Mouse (Mus musculus): ENCODE results near the gene Nhlrc1.

GRCm38 (mm10) chr13:47043030-47043680 is 28.5 kb upstream of the Nhlrc1 start, which contains the start of gene Kdm1b:
- TF ChIP-seq CTCF (IDR thresholded peaks at IDR 0.05; ENCODE audit: low read depth, low read length): no peak
- TF ChIP-seq POLR2A (IDR thresholded peaks at IDR 0.05; ENCODE audit: insufficient read depth, low read length): peak; percentile 90
- no peak for TF ChIP-seq EP300 (IDR thresholded peaks at IDR 0.05; ENCODE audit: insufficient read depth, low read depth, low read length)
